Mouse (Mus musculus) lung, postnatal 0 days (tissue): ENCODE measurements at regions not wholly inside any gene's neighbourhood (a gene's known extent, or its start where the extent isn't known, plus 50 kb on each side); places are given as distances from the start of the nearest gene placed in this dataset. TPM values are rescaled to one million over a fixed set of nuclear protein-coding genes. Genes with fewer than 3 reads are reported as not detected.

Experiments used
- ATAC-seq: fragments of 200-750 bp; cut with Nextera tagmentation; 2 replicates; pipeline ENCODE4 v1.8.0; 2017; ENCODE audit warnings: moderate library complexity
- DNase-seq: peaks from one replicate; pipeline ENCODE4 v3.0.0-alpha.2; 2016; ENCODE audit warnings: low spot score
- H3K27ac ChIP-seq: fragments of 300-500 bp; sonication (generic); 2 replicates; pipeline ENCODE4 v1.5.1; 2014; ENCODE audit warnings: antibody characterized with exemption, mild to moderate bottlenecking, low read length, mixed read lengths
- H3K27me3 ChIP-seq: fragments of 300-500 bp; sonication (generic); replicated peaks from 2 replicates; pipeline ENCODE4 v1.6.1; 2014; ENCODE audit warnings: low read length, mixed read lengths; ENCODE audit not compliant: insufficient read depth
- H3K36me3 ChIP-seq: fragments of 300-500 bp; sonication (generic); 2 replicates; pipeline ENCODE4 v1.6.1; 2014; ENCODE audit warnings: low read length, mixed read lengths; ENCODE audit not compliant: insufficient read depth
- H3K4me1 ChIP-seq: fragments of 300-500 bp; sonication (generic); 2 replicates; pipeline ENCODE4 v1.6.1; 2014; ENCODE audit warnings: antibody characterized with exemption, low read depth, low read length, mixed read lengths; ENCODE audit not compliant: insufficient read depth
- H3K4me2 ChIP-seq: fragments of 300-500 bp; sonication (generic); replicated peaks from 2 replicates; pipeline ENCODE4 v1.6.1; 2014; ENCODE audit warnings: low read depth, mild to moderate bottlenecking, low read length, moderate library complexity, mixed read lengths
- H3K4me3 ChIP-seq: fragments of 300-500 bp; sonication (generic); 2 replicates; pipeline ENCODE4 v1.5.1; 2014; ENCODE audit warnings: low read depth, low read length
- H3K9ac ChIP-seq: fragments of 300-500 bp; sonication (generic); replicated peaks from 2 replicates; pipeline ENCODE4 v1.6.1; 2014; ENCODE audit warnings: low read depth, mild to moderate bottlenecking
- H3K9me3 ChIP-seq: fragments of 300-500 bp; sonication (generic); 2 replicates; pipeline ENCODE4 v1.6.1; 2016; ENCODE audit warnings: low read length, mixed read lengths
- CTCF ChIP-seq: IDR thresholded peaks from 2 replicates; pipeline ENCODE4 v1.5.1; 2016; ENCODE audit warnings: antibody characterized with exemption, mild to moderate bottlenecking
- EP300 ChIP-seq: IDR thresholded peaks from 2 replicates; pipeline ENCODE4 v1.6.1; 2016; ENCODE audit warnings: antibody characterized with exemption, mild to moderate bottlenecking, control low read depth
- whole genome bisulfite sequencing: fragments of 180-500 bp; shearing (Covaris S2); extraction: QIAGEN DNeasy Blood & Tissue Kit; methylation state at CpG from one replicate; pipeline ENCODE4 v1.1.7; 2014; 5-methylcytosine and 5-hydroxymethylcytosine counted together
- microRNA-seq: library from miRNA; unstranded; fragments of <30 nt; microRNA quantifications from one replicate; pipeline ENCODE4, GENCODE M21; 2016

DNA sequence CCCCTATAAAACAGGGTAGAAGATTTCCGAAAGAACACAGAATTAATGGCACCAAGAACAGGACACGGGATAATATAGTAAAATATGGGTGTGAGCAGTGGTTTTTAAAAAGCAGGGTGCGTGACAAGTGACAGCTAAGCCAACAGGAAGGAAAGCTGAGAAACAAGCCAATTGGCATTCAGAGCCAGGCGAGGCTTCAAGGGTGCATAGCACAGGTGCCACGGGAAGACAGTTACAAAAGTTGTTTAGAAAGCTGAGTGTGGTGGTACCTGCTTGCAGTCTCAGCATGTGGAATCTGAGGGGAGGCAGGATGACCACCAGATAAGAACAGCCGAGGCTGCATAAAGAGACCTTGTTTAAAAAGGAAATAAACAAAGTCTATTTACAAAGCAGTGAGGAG is 270.7 kb downstream of the Gm19410 start:
- Histone ChIP-seq H3K9me3 (no peaks in the 10 kb centered on the region; the same call in 1 of the 2 replicates), H3K27ac (no peak overlapping the region), H3K4me1 (no peaks in the 10 kb centered on the region), H3K4me2 (no peak overlapping the region), H3K4me3 (no peak overlapping the region), H3K9ac (no peak overlapping the region), H3K36me3 (no peaks in the 10 kb centered on the region), H3K27me3 (no peaks in the 10 kb centered on the region)
- WGBS: 32% methylated on average over 6 of the region's 6 CpGs
- no peak for ATAC-seq
- no peak for DNase-seq
- TF ChIP-seq CTCF: no peak
- TF ChIP-seq EP300: no peak

DNA sequence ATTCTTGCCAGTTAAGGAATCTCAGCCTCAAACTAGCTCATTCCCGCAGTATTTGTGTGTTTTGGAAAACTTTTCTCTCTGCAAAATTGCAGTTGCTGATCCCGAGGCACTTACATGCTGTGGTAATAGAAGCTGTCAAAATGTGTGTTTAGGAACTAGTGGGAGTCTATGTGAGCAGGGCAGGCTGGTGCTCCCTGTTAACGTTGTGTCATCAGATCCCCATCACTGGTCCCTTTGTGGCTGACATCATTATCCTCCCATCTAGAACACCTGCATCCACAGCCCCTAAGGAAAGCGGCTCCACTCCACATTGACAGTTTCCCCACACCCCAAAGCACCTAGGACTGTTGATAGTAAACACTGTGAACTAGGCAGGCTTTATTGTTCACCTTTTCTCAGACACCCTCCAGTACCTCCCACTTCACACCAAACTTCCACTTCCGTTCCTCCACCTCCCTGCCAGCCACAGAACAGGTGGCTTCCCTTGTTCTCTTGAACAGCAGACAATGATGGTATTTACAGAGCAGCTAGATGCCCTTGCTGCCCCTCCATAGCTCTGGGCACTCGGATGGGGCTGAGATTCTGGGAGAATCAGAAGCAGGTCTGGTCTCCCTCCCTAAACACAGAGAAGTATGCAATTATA is 275.8 kb downstream of the Gm19410 start:
- Histone ChIP-seq H3K27ac (no peak overlapping the region), H3K9me3 (no peaks in the 10 kb centered on the region; the same call in 1 of the 2 replicates), H3K4me2 (no peak overlapping the region), H3K4me3 (no peak overlapping the region), H3K9ac (no peak overlapping the region), H3K36me3 (no peaks in the 10 kb centered on the region), H3K27me3 (no peaks in the 10 kb centered on the region), H3K4me1 (no peaks in the 10 kb centered on the region)
- 68% methylated on average over 6 of the region's 6 CpGs for WGBS
- no peak for ATAC-seq
- TF ChIP-seq CTCF (no peak), EP300 (no peak)
- no peak for DNase-seq

DNA sequence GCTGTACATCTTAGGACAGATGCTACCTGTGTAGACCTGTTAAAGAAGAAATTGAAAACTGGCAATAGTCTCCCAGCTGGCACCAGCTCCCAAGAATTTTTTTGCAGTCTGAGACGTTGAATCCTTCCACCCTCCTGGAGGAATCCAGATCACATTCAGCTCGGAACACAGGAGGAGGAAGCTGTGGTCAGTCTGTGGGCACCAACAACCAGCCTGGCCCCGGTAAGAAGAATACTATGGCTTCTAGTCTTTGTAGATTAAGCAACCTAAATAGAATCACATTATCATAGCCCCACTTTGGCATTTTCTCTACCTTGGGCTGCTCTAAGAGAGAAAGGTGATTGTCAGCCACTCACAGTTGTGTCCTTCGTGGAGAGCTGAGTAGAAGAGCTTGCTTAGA is 277.0 kb downstream of the Gm19410 start:
- no peak for DNase-seq
- Histone ChIP-seq H3K4me1 (no peaks in the 10 kb centered on the region), H3K4me2 (no peak overlapping the region), H3K4me3 (no peak overlapping the region), H3K27me3 (no peaks in the 10 kb centered on the region), H3K27ac (no peak overlapping the region), H3K36me3 (no peaks in the 10 kb centered on the region), H3K9me3 (no peaks in the 10 kb centered on the region; the same call in 1 of the 2 replicates), H3K9ac (no peak overlapping the region)
- ATAC-seq: no peak
- TF ChIP-seq CTCF (no peak), EP300 (no peak)
- 79% methylated on average over 4 of the region's 4 CpGs for WGBS

Small RNA genes lying in the stretch of these regions (microRNA-seq; reads per million reads assigned to microRNA genes)
- gene Gm22030: not detected
